Mouse (Mus musculus) c-Kit-positive CD71-positive TER-119-positive erythroid progenitor cells, embryonic 14.5 days (primary cell): ENCODE data around the gene Gemin7.
A peak's percentile ranks its signal among the peaks of the same experiment; 100 is the strongest.
"Not testable (repeated sequence)": the region's sequence is repeated elsewhere in the genome, so short reads cannot be mapped to it uniquely, and the experiment has no call there.

Experiments used
- DNase-seq: peaks from one replicate; pipeline ENCODE4 v3.0.0-alpha.2; 2013; ENCODE audit warnings: low spot score

The Gemin7 gene

DNA sequence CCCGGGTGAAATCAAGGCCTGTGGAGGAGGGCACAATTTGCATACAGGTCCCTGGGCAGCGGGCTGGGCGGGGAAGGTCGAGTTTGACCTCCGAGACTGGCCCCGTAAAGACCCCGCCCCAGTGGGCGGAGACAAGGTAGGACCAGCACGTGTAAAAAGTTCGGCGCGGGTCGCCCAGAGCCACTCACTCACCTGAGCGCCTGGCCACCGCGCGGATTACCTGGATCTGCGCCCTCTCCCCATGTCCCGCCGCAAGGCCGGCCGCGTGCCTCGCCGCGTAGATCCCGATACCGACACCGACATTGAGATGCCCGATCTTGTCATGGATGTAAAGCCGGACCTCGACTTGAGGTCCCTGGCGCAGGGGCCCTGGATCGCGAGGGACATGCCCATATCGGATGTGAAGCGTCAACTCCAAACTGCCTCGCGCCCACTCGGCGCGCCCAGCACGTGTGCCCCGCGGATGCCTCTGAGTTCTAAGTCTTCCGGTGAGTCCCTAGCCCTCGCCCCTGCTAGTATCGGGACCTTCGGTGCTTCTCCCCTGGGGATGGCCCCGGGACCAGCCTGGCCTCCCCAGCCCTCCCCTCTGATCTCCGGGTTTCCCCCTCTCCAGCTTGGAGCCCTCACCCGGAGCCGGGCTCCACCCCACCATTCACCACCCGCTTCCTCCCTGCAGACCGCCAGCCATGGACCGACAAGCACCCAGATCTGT lies at the start of gene Gemin7, which contains the start of gene Zfp296:
Gemin7 (minus strand) TSS at position 455 of the 712 bp plus-strand sequence.
Zfp296 (plus strand) TSS at position 147 of the 712 bp plus-strand sequence.
- no peak for DNase-seq

- DNase-seq, result no peak
Measured at GRCm38 (mm10) chr7:19623433-19623832, 46.0 kb upstream of the Gemin7 start.

DNA sequence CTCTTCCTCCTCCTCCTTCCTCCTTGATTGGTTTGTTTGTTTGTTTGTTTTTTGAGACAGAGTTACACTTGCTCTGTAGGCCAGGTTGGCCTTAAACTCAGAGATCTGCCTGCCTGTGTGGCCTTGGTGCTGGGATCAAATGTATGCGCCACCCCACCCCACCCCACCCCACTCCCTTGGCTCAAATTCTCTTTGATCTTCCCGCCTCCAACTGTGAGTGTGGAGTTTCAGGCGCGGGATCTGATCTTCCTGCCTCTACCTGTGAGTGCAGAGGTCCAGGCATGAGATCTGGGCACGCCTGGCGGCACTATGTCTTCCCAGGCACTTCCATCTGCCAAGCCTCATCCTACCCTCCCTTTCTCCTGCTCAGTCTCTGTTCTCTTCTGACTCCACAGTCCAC lies 44.8 kb upstream of the Gemin7 start:
- no peak for DNase-seq

GRCm38 (mm10) chr7:19620811-19621210 lies 43.4 kb upstream of the Gemin7 start:
- no peak for DNase-seq

- peak; percentile 82 for DNase-seq
Measured at GRCm38 (mm10) chr7:19619004-19619801, 41.8 kb upstream of the Gemin7 start.

- no peak for DNase-seq
Measured at GRCm38 (mm10) chr7:19615036-19615577, 37.7 kb upstream of the Gemin7 start.

DNA sequence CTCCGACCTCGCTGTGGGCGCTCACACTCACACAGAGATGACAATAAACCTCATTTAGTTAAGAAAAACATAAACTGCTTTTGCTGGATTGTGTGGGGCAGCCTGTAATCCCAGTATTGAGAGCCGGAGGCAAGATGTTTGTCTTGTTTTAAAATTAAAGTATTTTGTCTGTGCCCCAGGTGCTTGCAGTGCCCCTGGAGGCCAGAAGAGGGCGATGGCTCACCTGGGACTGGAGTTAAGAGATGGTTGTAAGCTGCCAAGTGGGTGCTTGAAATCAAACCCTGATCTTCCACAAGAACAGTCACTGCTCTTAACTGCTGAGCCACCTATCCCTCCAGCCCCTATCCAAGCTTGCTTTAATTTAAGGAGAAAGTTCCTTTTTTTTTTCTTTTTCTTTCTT lies 33.6 kb upstream of the Gemin7 start:
- no peak for DNase-seq

GRCm38 (mm10) chr7:19609641-19610332 lies 32.4 kb upstream of the Gemin7 start:
- no peak for DNase-seq

- DNase-seq, result no peak
Measured at GRCm38 (mm10) chr7:19607291-19607690, 29.9 kb upstream of the Gemin7 start.

DNA sequence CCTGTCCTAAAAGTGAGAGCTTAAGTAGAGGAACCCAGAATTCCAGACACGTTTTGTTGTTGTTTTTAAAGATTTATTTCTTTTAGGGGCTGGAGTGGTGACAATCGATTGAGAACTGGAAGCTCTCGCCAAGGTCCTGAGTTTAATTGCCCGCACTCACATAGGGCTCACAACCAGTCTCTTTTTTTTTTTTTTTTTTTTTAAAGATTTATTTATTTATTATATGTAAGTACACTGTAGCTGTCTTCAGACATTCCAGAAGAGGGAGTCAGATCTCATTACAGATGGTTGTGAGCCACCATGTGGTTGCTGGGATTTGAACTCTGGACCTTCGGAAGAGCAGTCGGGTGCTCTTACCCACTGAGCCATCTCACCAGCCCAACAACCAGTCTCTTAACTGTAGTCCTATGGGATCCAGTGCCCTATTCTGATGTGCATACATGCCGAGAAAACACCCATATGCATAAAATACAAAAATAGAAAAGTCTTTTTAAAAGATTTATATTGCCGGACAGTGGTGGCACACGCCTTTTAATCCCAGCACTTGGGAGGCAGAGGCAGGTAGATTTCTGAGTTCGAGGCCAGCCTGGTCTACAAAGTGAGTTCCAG lies 27.3 kb upstream of the Gemin7 start:
- not testable (repeated sequence) for DNase-seq

DNA sequence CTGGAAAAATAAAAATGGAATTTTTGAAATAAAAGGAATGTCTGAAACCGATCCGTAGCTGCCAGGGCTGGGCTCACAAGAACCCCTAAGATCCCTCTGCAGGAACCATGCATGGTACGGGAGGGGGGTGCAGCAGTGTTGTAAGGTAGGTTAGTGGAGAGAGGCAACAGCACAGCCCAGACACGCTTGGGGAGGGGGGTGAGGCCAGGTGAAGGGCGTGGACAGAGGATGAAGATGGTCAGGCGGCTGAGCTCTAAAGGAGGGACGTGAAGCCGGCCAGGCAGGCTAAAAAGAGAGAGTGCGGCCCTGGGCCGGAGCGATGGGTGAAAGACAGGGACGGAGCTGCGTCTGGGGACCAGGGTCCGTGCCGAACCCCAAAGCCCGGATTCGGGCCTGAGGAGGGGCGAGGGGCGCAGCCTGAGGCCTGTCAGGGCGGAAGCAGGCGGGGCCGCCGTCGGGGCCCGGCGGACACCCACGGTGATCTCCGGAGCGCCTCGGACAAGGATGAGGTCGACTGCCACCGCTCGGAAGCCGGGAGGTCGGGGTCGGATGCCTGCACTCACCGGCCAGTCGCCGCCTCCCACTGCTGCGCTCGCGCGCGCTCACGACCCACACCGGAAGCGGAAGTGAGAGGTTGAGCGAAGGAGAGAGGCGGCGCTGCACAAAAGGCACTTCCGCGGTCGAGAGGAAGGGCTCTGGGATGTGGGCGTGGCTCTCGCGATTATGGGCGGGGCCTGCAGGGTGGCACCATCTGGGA lies 26.6 kb upstream of the Gemin7 start, which contains the start of gene Clasrp:
Clasrp (minus strand) TSS at position 638 of the 757 bp plus-strand sequence.
- peak; percentile 94 for DNase-seq

- DNase-seq, result no peak
Measured at GRCm38 (mm10) chr7:19603055-19603454, 25.7 kb upstream of the Gemin7 start.

DNA sequence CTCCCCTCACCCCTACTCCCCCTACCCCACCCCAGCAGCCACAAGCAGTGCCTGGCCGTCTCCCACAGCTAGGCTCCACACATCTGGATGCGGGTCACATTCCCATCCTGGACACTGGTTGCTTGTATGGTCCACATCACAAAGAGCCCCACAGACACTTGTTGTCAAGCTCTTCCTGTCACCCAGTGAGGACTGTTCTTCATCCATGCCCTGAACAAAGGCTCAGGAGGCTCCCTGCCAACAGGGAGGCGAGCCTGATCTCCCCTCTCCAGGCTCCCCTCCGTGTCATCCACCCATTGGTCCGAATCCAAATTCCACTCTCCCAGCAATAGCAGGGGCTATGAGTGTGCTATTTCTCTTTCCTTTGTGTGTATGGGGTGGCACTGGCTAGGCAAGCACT lies 23.2 kb upstream of the Gemin7 start:
- no peak for DNase-seq

DNA sequence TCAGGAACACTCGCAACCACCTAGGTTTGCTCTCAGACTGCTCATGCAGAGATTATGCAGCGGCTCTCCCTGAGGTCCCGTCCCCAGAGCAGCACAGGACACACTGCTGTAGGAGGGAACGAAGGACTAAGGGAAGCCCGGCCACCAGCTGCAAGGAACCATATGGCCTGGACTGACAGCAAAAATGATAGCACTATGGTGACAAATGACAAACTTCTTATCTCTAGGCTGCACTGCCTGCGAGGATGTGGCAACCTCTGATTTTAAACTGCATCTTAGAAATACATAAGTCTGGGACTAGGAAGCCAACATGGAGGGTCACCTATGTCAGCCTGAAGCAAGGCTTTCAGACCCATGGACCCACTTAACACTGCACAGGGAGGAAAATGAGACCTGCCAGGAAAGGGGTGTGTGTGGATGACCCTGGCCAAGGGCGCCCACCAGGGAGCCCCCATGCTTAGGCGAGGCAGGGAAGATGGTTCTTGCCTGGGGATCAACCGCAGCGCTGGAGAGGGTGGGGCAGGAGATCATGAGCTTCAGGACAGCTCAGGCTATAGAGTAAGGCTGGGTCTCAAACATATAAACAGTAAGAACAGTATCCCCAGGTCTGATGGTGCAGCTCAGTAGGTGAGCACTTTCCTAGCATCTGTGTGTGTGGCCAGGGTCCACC lies 15.8 kb upstream of the Gemin7 start:
- no peak for DNase-seq

- peak; percentile 86 for DNase-seq
Measured at GRCm38 (mm10) chr7:19589917-19590316, 12.5 kb upstream of the Gemin7 start.

- peak; percentile 75 for DNase-seq
Measured at GRCm38 (mm10) chr7:19589207-19589606, 11.8 kb upstream of the Gemin7 start.

- DNase-seq, result no peak
Measured at GRCm38 (mm10) chr7:19586269-19586668, 8.9 kb upstream of the Gemin7 start.

DNA sequence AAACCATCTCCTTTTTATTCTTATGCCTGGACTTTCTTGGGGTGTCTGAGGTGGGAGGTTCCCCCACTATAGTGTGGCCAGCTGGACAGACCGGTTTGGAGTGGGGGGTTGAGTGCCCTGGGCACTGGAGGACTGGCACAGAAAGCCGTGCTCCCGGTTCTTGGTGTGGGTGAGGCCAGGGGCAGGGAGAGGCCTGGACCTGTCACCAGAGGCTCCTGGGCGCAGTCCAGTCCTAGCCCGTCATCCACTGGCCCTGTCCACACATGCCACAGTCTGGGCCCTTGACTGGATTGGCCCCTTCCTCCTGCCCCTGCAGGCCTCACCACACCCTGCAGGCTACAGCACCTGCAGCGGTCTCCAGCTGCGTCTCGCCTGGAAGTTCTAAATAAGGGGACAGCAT lies 3.2 kb upstream of the Gemin7 start:
- DNase-seq, result no peak

DNA sequence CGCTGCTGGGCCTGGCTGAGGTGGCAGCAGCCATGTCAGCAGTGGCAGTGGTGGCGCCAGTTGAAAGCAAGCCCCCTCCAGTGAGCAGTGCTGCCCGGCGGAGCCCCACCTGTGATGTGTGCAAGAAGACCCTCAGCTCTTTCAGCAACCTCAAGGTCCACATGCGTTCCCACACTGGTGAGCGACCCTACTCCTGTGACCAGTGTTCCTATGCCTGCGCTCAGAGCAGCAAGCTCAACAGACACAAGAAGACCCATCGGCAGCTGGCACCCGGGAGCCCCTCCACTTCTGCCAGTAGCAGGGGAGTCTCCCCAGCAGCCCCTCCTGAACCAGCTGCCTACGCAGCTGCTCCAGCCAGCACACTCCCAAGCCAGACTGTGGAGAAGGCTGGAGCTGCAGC lies 2.4 kb upstream of the Gemin7 start:
- DNase-seq, result no peak

GRCm38 (mm10) chr7:19578436-19578835 lies 1.0 kb upstream of the Gemin7 start:
- no peak for DNase-seq
